Mouse (Mus musculus) MEL-GATA-1-ER (cell line): ENCODE results near the gene Spry2.

Experiments used
- DNase-seq: peaks from one replicate; pipeline ENCODE4 v3.0.0-alpha.2; 2012; ENCODE audit warnings: low read depth; ENCODE audit errors: extremely low read depth

The Spry2 gene

DNA sequence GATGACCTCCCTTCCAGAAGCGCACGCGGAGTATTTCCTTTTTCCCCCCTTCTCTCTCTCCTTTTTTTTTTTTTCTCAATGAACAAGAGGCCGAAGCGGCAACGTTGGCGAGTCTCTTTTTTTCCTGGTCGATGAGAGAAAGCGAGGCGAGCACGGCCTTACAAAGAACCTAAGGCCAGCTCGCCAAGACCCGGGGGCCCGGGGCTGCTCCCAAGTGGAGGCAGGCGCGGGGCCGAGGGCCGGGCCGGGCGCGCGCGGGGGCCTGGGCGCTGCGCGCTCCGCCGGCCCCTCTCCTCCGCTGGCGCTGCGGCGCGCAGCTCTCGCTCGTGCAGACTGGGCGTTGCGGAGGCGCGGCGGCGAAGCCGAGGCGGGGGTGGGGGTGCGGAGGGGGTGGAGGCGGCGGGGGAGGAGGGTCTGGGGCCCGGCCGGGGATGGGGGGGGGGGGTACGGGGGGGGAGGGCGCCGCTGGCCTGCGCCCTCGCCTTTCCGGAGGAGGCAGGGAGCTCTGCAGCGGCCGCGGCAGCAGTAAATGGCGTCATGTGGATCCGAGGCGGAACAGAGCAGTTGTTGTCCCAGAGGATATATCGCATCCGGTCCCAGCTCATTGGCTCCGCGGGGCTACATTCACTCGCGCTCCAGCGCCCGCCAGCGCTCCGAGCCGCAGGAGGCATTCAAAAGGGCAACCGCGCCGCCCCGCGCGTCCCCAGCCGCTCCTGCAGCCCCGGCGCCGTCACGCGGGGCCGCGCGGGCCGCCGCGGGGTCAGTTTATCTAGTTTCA, at the start of gene Spry2:
Spry2 (minus strand) TSS at position 29 of the 778 bp plus-strand sequence.
- DNase-seq: no peak

- no peak for DNase-seq
Observed at GRCm38 (mm10) chr14:105941353-105941752, 44.7 kb upstream of the Spry2 start.

GRCm38 (mm10) chr14:105926726-105927125, 30.1 kb upstream of the Spry2 start:
- DNase-seq: no peak

DNA sequence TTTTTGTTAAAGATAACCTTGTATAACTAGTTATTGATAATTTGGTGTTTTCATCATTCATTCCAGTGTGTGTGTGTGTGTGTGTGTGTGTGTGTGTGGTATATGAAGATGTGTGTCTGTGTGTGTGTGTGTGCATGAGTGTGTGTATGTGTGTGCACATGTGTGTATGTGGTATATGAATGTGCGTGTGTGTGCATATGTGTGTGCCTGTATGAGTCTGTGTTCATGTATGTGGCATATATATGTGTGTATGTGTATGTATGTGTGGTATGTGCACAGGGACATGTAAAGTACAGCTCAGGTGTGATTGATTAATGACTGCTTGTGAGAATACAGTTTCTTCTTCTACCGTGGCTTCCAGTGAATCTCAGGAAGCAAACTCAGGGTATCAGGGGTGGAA, 28.7 kb upstream of the Spry2 start:
- no peak for DNase-seq

DNA sequence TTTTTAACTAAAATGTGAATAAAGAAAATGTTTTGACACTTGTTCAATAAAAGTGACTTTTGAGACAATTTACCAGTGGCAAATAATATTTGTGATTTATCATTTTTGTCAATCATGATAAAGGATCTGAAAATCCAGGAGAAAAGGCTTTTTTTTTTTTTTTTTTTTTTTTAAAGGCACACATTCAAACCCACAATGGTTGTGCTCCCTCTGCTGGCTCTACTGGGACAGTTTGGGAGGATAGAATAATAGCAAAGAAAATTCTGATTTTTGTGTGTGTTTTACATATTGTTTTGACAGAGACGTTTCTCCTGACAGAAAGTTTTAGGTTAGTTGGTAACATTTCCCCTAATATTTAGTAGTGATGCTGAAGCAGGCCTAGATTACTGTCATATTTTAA, 28.1 kb upstream of the Spry2 start:
- DNase-seq: no peak

GRCm38 (mm10) chr14:105922874-105923273, 26.3 kb upstream of the Spry2 start:
- DNase-seq: no peak

- DNase-seq: no peak
Observed at GRCm38 (mm10) chr14:105922427-105922826, 25.8 kb upstream of the Spry2 start.

GRCm38 (mm10) chr14:105921217-105921695, 24.6 kb upstream of the Spry2 start:
- no peak for DNase-seq

GRCm38 (mm10) chr14:105920395-105921216, 24.0 kb upstream of the Spry2 start:
- DNase-seq: no peak

DNA sequence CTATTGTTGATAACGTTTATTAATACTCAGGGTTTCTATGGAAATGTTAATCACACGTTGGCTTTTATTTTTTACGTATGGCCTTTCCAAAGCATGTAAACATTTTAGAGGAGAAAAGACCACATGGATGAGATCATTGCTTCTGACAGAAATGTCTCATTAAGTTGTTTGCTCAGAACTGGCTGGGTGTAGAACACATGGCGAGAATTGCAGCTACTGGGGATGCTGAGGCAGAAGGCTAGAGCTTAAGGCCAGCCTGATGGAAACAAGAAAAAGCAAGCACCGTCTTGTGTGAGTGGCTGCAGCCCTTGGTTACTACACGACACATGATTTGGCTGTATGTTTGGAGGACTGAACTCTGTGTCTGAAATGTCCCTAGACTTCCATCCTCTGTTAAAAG, 10.6 kb upstream of the Spry2 start:
- DNase-seq: no peak

DNA sequence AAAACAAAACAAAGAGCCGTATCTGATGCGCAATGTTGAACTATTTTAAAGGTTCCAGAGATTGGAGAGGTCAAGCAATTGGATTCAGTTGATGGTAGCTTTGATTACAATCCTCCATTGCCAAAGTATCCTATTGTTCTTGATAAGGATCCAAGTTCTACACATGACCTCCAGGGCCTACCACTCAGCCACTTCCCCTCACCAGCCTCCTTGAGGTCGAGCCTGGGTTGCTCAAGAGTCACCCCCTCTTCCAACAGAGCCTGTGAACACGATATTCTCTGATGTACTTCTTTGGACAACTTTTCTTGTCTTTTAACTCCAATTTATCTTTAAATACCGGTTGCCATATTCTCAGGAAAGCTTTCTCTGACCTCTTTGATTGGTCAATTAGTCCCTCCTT, 9.3 kb upstream of the Spry2 start:
- no peak for DNase-seq

DNA sequence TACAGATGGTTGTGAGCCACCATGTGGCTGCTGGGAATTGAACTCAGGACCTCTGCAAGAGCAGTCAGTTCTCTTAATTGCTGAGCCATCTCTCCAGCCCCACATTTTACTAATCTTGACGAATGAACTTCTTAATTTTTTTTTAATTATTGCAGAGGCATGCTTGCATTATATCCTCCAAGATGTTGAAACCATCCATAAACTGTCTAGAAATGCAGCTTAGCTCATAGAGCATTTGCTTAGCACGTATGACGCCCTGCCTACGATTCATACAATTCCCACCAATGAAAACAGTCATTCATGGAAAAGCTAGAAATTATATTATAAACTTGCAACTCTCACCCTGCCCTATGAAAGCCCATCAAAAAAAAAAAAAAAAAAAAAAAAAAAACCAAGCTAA, 8.9 kb upstream of the Spry2 start:
- no peak for DNase-seq

DNA sequence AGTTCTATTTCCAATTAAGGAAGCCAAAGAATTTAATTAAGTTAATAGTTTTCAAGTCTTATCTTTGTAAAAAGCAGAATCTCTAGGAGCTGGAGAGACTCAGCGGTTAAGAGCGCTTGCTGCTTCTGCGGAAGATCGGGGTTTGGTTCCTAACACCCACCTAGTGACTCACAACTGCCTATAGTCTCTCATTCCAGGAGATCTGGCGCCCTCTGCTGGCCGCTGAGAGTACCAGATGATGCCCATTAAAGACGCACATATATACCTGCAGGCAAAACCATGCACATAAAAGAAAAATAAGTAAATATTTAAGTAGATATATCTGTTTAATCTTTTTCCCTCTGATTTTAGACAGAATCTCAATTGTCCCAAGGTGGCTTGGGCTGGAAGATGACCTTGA, 6.2 kb upstream of the Spry2 start:
- peak; percentile 14 for DNase-seq

DNA sequence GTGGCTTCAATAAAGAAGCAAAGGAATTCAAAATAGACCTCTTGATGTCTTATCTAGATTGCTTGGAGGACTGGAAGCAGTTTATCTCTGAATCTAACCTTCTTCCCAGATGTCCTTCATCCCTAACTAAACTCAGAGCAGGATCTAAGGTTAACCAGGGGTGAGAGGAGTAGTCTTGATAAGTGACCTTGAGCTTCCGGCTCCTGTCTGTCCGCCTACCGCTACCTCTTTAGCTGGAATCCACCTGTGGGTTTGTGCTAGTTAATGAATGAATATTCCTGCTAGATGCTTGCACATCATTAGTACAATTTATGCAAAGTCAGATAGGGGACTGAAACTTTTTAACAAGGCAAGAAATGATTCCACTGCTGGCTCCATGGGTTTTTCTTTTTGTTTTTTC, 4.2 kb upstream of the Spry2 start:
- DNase-seq: no peak

- no peak for DNase-seq
Observed at GRCm38 (mm10) chr14:105899116-105899515, 2.5 kb upstream of the Spry2 start.

- no peak for DNase-seq
Observed at GRCm38 (mm10) chr14:105898266-105899111, 1.9 kb upstream of the Spry2 start.

DNA sequence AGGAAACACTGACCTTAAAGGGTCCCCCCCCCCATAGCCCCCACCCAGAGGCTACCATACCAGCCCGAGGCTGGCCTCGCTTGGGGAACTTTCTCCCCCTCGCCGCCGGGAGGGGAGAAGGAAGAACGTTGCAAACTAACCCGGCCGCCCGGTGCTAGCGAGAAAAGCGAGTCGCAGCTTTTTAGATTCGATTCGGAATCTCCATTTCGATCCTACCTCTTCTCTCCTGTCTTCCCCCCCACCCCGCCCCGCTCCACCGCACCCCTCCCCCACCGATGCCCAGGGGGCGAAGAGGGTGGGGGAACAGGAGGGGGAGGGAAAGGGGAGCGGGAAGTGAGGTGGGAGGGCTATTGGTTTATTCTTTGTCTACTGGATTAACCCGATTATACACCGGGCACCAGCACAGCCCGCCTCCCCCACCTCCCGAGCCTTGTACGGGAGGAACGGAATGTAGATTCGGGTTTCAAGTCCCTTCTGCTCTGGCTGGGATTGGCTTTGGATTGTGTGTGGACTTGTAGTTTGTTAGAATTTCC, 1.0 kb upstream of the Spry2 start:
- DNase-seq: no peak

DNA sequence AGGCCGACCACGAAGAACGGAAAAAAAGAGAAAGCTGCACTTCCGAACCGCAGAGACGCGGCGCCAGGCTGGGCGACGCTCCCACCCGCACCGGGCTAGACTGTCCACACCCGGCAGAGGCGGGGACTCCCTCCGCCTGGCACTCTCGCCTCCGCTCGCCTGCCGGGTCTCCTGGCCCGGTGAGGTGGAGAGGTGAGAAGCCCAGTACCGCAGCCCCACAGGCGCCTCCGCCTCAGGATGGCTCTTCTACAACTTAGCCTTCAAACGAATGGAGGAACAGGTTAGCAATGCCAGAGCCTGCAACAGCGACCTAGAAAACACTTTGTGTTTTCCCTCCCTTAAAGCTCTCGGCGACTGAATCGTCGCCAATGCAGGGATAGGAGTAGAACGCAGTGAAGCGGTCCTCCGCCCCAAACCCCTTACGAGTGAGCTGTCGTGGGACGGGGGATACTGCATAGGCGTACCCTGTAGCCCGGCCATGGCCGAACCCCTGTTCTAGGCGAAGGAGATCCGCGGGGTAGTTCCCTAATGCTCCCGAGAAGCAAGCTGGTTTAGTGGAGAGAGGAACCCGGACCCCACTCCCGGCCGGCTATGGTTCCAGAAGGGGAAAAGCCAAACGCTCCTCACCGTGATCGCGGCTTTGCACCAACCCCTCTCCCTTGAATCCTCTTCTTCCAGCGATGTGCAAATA, 513 bp downstream of the Spry2 start:
- no peak for DNase-seq

DNA sequence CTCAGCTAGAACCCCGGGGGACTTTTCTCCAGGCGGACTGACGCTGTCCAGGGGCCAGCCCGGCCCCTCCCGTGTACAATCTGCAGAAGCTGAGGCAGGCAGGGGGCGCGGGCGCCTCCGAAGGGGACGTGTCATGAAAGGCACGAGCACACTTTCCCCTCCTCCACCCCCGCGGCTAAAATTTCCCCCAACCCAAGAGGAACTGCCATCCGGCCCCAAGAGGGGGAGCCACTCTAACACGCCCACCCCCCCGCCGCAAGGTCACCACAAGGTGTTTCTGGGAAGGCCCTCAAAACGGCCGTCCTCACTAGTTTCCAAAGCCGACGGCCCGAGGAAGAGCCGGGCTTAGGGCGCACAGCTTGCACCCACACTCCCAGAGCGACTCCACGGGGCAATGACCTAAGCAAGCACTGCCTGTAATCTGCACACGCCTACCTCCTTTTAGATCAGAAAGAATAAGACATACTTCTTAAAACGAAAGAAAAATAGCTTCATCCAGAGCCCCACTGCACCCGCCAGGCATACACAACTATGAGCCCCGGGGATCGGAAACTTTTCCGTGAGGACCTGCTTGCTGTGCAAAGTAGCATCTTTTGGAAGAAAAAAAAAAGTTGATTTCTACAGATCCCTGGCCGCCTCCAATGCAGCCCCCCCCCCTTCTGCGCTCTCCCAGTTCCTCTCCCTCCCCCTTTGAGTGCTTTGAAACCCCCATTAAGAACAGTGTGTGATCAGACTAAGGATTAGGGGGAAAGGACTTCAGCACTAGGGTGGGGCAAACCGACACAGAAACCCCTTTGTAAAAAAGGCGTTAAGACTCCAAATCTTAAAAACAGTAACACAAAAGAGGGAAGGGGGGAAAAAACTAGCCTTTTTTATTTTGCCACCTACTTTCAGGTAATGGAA, 1.4 kb downstream of the Spry2 start:
- DNase-seq: no peak

DNA sequence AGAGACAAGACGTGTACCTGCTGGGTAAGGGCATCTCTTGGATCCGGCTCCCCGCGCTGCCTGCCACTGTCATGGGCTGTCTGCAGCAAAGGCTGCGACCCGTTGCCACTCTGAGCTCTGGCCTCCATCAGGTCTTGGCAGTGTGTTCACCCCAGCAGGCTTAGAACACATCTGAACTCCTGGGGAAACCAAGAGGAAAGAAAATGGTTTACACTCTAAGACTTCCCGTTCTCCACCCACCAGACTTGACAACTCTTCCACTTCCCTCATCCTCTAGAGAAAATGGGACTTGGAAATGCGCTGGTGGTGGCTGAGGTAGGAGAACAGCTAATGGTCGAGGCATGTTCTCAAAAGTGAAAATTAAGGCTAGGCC, 3.0 kb downstream of the Spry2 start:
- no peak for DNase-seq
